Mouse (Mus musculus) frontal cortex, adult 2 months (tissue): ENCODE results near the gene Ptpru. TPM values are rescaled to one million over a fixed set of nuclear protein-coding genes. Genes with fewer than 3 reads are reported as not detected.

Experiments
- DNase-seq, 2 experiments: peaks; one replicate each; pipeline ENCODE4 v3.0.0; 2022; ENCODE audit warnings: low spot score in 1 of 2; ENCODE audit errors: extremely low spot score in 1 of 2
- polyA plus RNA-seq: library from polyadenylated mRNA; depleted of rRNA; stranded (reverse); fragments of >200 nt; gene quantifications from 2 replicates; pipeline ENCODE4 v1.2.3, GENCODE M21; 2012; rRNA removed

Gene Ptpru
- polyA plus RNA-seq, result 38.9 and 39.6 TPM in 2 replicates

GRCm38 (mm10) chr4:131837872-131838524 is at the start of gene Ptpru:
Ptpru (minus strand) TSS chr4:131838288.
- peak; percentile 44 to 95 for DNase-seq

GRCm38 (mm10) chr4:131885376-131885775 is 47.3 kb upstream of the Ptpru start:
- no peak for DNase-seq

GRCm38 (mm10) chr4:131883571-131883970 is 45.5 kb upstream of the Ptpru start:
- DNase-seq, result no peak

GRCm38 (mm10) chr4:131881306-131881705 is 43.2 kb upstream of the Ptpru start:
- no peak for DNase-seq

GRCm38 (mm10) chr4:131879692-131880091 is 41.6 kb upstream of the Ptpru start:
- DNase-seq, result no peak

- DNase-seq, result no peak
Measured at GRCm38 (mm10) chr4:131876836-131877235, 38.7 kb upstream of the Ptpru start.

- no peak for DNase-seq
Measured at GRCm38 (mm10) chr4:131875242-131875641, 37.2 kb upstream of the Ptpru start.

- no peak for DNase-seq
Measured at GRCm38 (mm10) chr4:131874567-131874966, 36.5 kb upstream of the Ptpru start.

- no peak for DNase-seq
Measured at GRCm38 (mm10) chr4:131874169-131874536, 36.1 kb upstream of the Ptpru start.

- peak; percentile 84 to 90 for DNase-seq
Measured at GRCm38 (mm10) chr4:131873293-131874168, 35.4 kb upstream of the Ptpru start, which contains the start of gene Srsf4. Srsf4 (plus strand) TSS chr4:131873617.

- peak in 1 of 2 experiments; percentile 11 for DNase-seq
Measured at GRCm38 (mm10) chr4:131872672-131873292, 34.7 kb upstream of the Ptpru start.

- DNase-seq, result no peak
Measured at GRCm38 (mm10) chr4:131861341-131861739, 23.3 kb upstream of the Ptpru start.

GRCm38 (mm10) chr4:131860492-131861340 is 22.6 kb upstream of the Ptpru start:
- DNase-seq, result peak; percentile 67 to 93

GRCm38 (mm10) chr4:131854950-131855349 is 16.9 kb upstream of the Ptpru start:
- DNase-seq, result no peak

- DNase-seq, result peak in 1 of 2 experiments; percentile 72
Measured at GRCm38 (mm10) chr4:131849986-131850638, 12.0 kb upstream of the Ptpru start.

- no peak for DNase-seq
Measured at GRCm38 (mm10) chr4:131848082-131848481, 10.0 kb upstream of the Ptpru start.

GRCm38 (mm10) chr4:131845991-131846778 is 8.1 kb upstream of the Ptpru start:
- no peak for DNase-seq

- peak; percentile 87 to 96 for DNase-seq
Measured at GRCm38 (mm10) chr4:131843290-131843743, 5.2 kb upstream of the Ptpru start, which contains the start of gene Mecr. Mecr (plus strand) TSS chr4:131843470.
